Mouse (Mus musculus): Measurements from ENCODE around the gene H2-T22.

DNA sequence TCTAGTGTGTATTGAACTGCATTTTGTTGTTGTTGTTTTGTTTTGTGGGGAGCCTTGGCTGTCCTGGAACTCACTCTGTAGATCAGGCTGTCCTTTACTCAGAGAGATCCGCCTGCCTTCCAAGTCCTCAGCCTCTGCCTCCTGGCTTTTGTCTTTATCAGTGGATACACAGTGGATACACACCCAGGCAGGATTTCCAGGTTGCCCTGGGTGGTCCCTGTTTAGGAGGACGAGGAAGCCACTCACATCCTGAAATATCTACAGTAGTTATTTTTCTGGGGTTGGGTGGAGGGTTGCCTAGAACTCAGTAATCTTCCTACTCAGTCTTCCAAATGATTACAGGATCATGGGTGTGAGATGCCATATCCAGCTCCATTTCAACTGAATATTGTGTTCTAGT lies 23.6 kb downstream of the H2-T22 start:
- TF ChIP-seq CTCF (IDR thresholded peaks at IDR 0.05; ENCODE audit: low read depth, low read length), result no peak
- no peak for TF ChIP-seq TAL1 (conservative IDR thresholded peaks at IDR 0.05; ENCODE audit: low read depth, low read length)
- no peak for TF ChIP-seq POLR2AphosphoS5 (IDR thresholded peaks at IDR 0.05; ENCODE audit: insufficient replicate concordance, low read depth, low read length)
- no peak for TF ChIP-seq GATA1 (IDR thresholded peaks at IDR 0.05; ENCODE audit: borderline replicate concordance, low read length)
- no peak for TF ChIP-seq GATA2 (IDR thresholded peaks at IDR 0.05; ENCODE audit: borderline replicate concordance, low read depth, low read length)
